Mouse (Mus musculus): Measurements from ENCODE around the gene Rnh1.

DNA sequence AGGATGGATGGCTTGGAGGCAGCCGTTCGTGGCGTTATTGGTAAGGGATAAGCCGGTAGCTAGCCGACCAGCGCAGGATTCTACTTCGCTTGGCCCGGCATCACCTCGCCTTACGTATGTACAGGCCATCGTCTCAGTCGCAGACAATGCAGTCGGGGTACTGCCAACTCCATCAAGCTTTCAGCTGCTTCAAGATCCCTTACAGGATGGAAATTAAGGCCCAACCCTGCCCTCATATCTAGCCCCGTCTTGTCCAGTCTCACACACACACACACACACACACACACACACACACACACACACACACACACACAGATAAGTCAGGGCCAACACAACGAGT lies 49.2 kb downstream of the Rnh1 start:
- no peak for TF ChIP-seq CTCF (IDR thresholded peaks at IDR 0.05; ENCODE audit: low read depth, low read length)
- TF ChIP-seq POLR2A (IDR thresholded peaks at IDR 0.05; ENCODE audit: extremely low read depth, insufficient read depth, low read length), result no peak

All from liver, adult 2 months (tissue).